Mouse (Mus musculus): Measurements from ENCODE around the gene Xkr8. TPM values are rescaled to one million over a fixed set of nuclear protein-coding genes. Genes with fewer than 3 reads are reported as not detected.

The Xkr8 gene
- polyA plus RNA-seq, 1 experiment from 2014 or later, result 5.1 TPM

- WGBS, result 90% methylated on average over 5 of the region's 5 CpGs
- TF ChIP-seq CTCF (IDR thresholded peaks at IDR 0.05) (no peak), EP300 (IDR thresholded peaks at IDR 0.05) (no peak)
- Histone ChIP-seq H3K27ac (ENCODE audit: low read length) (no peak overlapping the region), H3K4me1 (ENCODE audit: insufficient read depth, low read depth, low read length) (no peaks in the 10 kb centered on the region), H3K36me3 (ENCODE audit: insufficient read depth, low read length) (peaks cover 30% of the 10 kb centered on the region), H3K27me3 (replicated peaks; ENCODE audit: insufficient read depth, low read length) (no peaks in the 10 kb centered on the region), H3K9ac (replicated peaks; ENCODE audit: low read depth) (no peak overlapping the region), H3K4me2 (replicated peaks; ENCODE audit: low read depth, low read length) (no peak overlapping the region), H3K4me3 (ENCODE audit: low read depth, low read length) (no peak overlapping the region), H3K9me3 (ENCODE audit: low read length) (no peaks in the 10 kb centered on the region)
- DNase-seq (ENCODE audit: low spot score) (no peak), ATAC-seq (no peak)
These were observed 30.3 kb downstream of the Xkr8 start for GRCm38 (mm10) chr4:132702076-132702475.

GRCm38 (mm10) chr4:132693366-132693765 is 39.0 kb downstream of the Xkr8 start:
- DNase-seq (ENCODE audit: low spot score) (no peak), ATAC-seq (no peak)
- Histone ChIP-seq H3K27ac (ENCODE audit: low read length) (no peak overlapping the region), H3K9ac (replicated peaks; ENCODE audit: low read depth) (no peak overlapping the region), H3K4me2 (replicated peaks; ENCODE audit: low read depth, low read length) (no peak overlapping the region), H3K36me3 (ENCODE audit: insufficient read depth, low read length) (peaks cover 24% of the 10 kb centered on the region), H3K9me3 (ENCODE audit: low read length) (no peaks in the 10 kb centered on the region), H3K27me3 (replicated peaks; ENCODE audit: insufficient read depth, low read length) (no peaks in the 10 kb centered on the region), H3K4me3 (ENCODE audit: low read depth, low read length) (no peak overlapping the region), H3K4me1 (ENCODE audit: insufficient read depth, low read depth, low read length) (no peaks in the 10 kb centered on the region)
- TF ChIP-seq CTCF (IDR thresholded peaks at IDR 0.05), result no peak
- no peak for TF ChIP-seq EP300 (IDR thresholded peaks at IDR 0.05)
- WGBS, result 92% methylated on average over 3 of the region's 3 CpGs

- peaks cover 17% of the 10 kb centered on the region for H3K36me3 ChIP-seq (ENCODE audit: insufficient read depth, low read length)
- 81% methylated on average over 2 of the region's 2 CpGs for WGBS
- DNase-seq (ENCODE audit: low spot score) (no peak), ATAC-seq (no peak)
- no peak overlapping the region for H3K4me2 ChIP-seq (replicated peaks; ENCODE audit: low read depth, low read length)
- H3K4me1 ChIP-seq (ENCODE audit: insufficient read depth, low read depth, low read length), result no peaks in the 10 kb centered on the region
- H3K27me3 ChIP-seq (replicated peaks; ENCODE audit: insufficient read depth, low read length), result no peaks in the 10 kb centered on the region
- TF ChIP-seq EP300 (IDR thresholded peaks at IDR 0.05), result no peak
- no peak for TF ChIP-seq CTCF (IDR thresholded peaks at IDR 0.05)
- no peaks in the 10 kb centered on the region for H3K9me3 ChIP-seq (ENCODE audit: low read length)
- H3K4me3 ChIP-seq (ENCODE audit: low read depth, low read length), result no peak overlapping the region
- no peak overlapping the region for H3K9ac ChIP-seq (replicated peaks; ENCODE audit: low read depth)
- H3K27ac ChIP-seq (ENCODE audit: low read length), result no peak overlapping the region
These were observed 42.7 kb downstream of the Xkr8 start for GRCm38 (mm10) chr4:132689634-132690033.

DNA sequence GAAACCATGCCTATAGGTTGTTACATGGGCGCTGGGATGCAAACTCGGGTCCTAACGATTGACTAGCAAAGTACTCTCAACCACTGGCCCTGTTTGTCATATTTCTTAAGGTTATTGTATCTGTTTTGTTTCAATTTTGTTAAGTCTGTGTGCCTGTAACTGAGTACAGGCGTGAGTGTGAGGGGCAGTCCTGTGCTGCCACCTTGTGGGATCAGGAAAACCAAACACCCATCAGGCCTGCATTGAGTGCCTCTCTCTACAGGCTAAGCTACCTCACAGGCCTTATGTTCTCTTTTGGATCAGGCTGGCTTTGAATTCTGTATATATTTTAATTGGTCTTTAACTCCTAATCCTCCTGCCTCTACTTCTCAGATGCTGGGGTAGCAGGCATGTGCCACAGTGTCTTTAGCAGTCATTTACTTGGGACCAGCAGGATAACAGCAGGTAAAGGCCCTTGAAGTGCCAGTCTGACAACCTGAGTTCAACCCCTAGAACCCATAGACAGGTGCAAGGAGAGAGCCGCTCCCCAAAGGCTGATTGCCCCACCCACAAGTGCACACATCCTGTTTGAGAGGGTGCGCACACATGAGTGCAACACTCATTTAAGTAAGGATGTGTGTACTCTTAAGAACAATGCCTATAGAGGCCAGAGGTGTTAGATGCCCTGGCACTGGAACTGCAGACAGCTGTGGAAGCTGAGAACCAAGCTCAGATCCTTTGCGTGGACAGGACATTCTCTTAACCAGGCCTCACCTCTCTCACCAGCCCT is 55.4 kb downstream of the Xkr8 start:
- no peaks in the 10 kb centered on the region for H3K9me3 ChIP-seq (ENCODE audit: low read length)
- H3K27ac ChIP-seq (ENCODE audit: low read length), result no peak overlapping the region
- DNase-seq (ENCODE audit: low spot score), result peak; percentile 65
- no peaks in the 10 kb centered on the region for H3K4me1 ChIP-seq (ENCODE audit: insufficient read depth, low read depth, low read length)
- no peak overlapping the region for H3K9ac ChIP-seq (replicated peaks; ENCODE audit: low read depth)
- 74% methylated on average over 7 of the region's 7 CpGs for WGBS
- no peak overlapping the region for H3K4me3 ChIP-seq (ENCODE audit: low read depth, low read length)
- H3K4me2 ChIP-seq (replicated peaks; ENCODE audit: low read depth, low read length), result no peak overlapping the region
- H3K27me3 ChIP-seq (replicated peaks; ENCODE audit: insufficient read depth, low read length), result no peaks in the 10 kb centered on the region
- peak; percentile 67 for ATAC-seq
- peaks cover 23% of the 10 kb centered on the region; the same call in 1 of the 2 replicates for H3K36me3 ChIP-seq (ENCODE audit: insufficient read depth, low read length)
- TF ChIP-seq EP300 (IDR thresholded peaks at IDR 0.05) (no peak), CTCF (IDR thresholded peaks at IDR 0.05) (peak; percentile 82)

Other genes with a start within 250 kb of the Xkr8 start
- gene Sesn2, start 222.0 kb downstream of the Xkr8 start, polyA plus RNA-seq (2015; fragmentation: Nextera tagmentation; extraction: Ambion mirVana), result 11.6 and 16.0 TPM in 2 replicates
- 700 and 732 TPM in 2 replicates for gene Atpif1, start 198.9 kb downstream of the Xkr8 start, polyA plus RNA-seq (2015; fragmentation: Nextera tagmentation; extraction: Ambion mirVana)
- gene Dnajc8, start 197.0 kb downstream of the Xkr8 start, polyA plus RNA-seq (2015; fragmentation: Nextera tagmentation; extraction: Ambion mirVana), result 157 and 182 TPM in 2 replicates
- 2.1 and 2.5 TPM in 2 replicates for gene Ptafr, start 168.5 kb downstream of the Xkr8 start, polyA plus RNA-seq (2015; fragmentation: Nextera tagmentation; extraction: Ambion mirVana)
- 8.2 and 8.8 TPM in 2 replicates for gene Eya3, start 93.6 kb downstream of the Xkr8 start, polyA plus RNA-seq (2015; fragmentation: Nextera tagmentation; extraction: Ambion mirVana)
- 3.7 TPM in 2 replicates for gene Smpdl3b, start 24.7 kb upstream of the Xkr8 start, polyA plus RNA-seq (2015; fragmentation: Nextera tagmentation; extraction: Ambion mirVana)
- 23.9 and 24.0 TPM in 2 replicates for gene Rpa2, start 35.8 kb upstream of the Xkr8 start, polyA plus RNA-seq (2015; fragmentation: Nextera tagmentation; extraction: Ambion mirVana)
- 1.2 and 1.8 TPM in 2 replicates for gene Themis2, start 63.8 kb upstream of the Xkr8 start, polyA plus RNA-seq (2015; fragmentation: Nextera tagmentation; extraction: Ambion mirVana)
- gene Ppp1r8, start 110.6 kb upstream of the Xkr8 start, polyA plus RNA-seq (2015; fragmentation: Nextera tagmentation; extraction: Ambion mirVana), result 18.3 and 21.0 TPM in 2 replicates
- 80.8 and 85.9 TPM in 2 replicates for gene Stx12, start 152.0 kb upstream of the Xkr8 start, polyA plus RNA-seq (2015; fragmentation: Nextera tagmentation; extraction: Ambion mirVana)
- gene Fam76a, start 190.0 kb upstream of the Xkr8 start, polyA plus RNA-seq (2015; fragmentation: Nextera tagmentation; extraction: Ambion mirVana), result 53.9 and 57.6 TPM in 2 replicates
- gene Fgr, start 241.5 kb upstream of the Xkr8 start, polyA plus RNA-seq (2015; fragmentation: Nextera tagmentation; extraction: Ambion mirVana), result 4.0 and 4.7 TPM in 2 replicates

All from lung, postnatal 0 days (tissue).